Mouse (Mus musculus): ENCODE data around the gene Ndufa8.

DNA sequence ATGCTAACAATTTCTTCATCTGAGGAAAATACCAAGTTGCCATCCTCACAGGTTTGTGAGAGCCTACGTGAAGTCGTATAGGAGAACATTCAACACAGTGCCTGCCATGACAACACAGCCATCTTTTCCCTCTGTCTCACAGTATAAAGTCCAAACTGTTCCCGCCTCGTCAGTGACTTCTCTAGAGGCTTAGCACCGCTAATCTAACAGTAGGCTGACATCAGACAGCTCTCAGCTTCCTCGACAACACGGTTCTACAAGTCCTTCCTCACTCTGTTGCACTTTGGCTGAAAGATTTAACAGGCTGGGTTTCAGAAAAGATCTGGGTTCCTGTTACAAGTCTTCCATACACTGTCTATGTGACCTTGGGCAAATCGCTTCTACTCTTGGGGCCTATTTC is 1.0 kb downstream of the Ndufa8 start:
- TF ChIP-seq CTCF (IDR thresholded peaks at IDR 0.05; ENCODE audit: control insufficient read depth, insufficient read depth, insufficient read length): no peak
- no peak for TF ChIP-seq USF1 (IDR thresholded peaks at IDR 0.05; ENCODE audit: low read depth)
- no peak for TF ChIP-seq MYOG (IDR thresholded peaks at IDR 0.05; ENCODE audit: control insufficient read depth, extremely low read depth, insufficient read length)
- no peak for TF ChIP-seq MYOD1 (IDR thresholded peaks at IDR 0.05; ENCODE audit: control insufficient read depth, insufficient read length, low read depth)
- no peak for TF ChIP-seq CEBPB (IDR thresholded peaks at IDR 0.05; ENCODE audit: low read depth)
- TF ChIP-seq FOSL1 (IDR thresholded peaks at IDR 0.05; ENCODE audit: insufficient read depth, low read length, poor library complexity, severe bottlenecking): no peak

Data from C2C12 (cell line).